In the genomic region with DNA sequence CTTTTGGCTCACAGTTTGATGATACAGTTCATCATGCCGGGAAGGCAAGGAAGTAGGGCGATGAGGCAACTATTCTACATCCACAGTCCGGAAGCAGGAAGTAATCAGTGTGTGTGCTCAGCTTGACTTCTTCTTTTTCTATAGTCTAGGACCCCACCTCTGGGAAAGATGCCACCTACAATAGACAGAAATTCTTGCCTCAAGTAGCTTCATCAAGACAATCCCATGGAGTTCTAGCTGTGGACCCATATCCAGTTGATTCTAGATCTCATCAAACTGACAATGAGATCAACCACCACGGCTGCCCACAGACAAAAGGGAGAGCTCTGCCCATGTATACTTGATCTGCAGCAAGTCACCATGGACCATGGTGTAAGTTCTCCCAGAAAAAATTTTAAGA, we compare ENCODE assay signal across 27 mouse cellular contexts. TPM values are rescaled to one million over a fixed set of nuclear protein-coding genes. Genes with fewer than 3 reads are reported as not detected.
DNase-seq lines count a peak whose midpoint lies in the region; ATAC-seq lines count a peak whose summit lies in the region.
"Had no signal": no experiment of that assay in that cellular context is flagged by ENCODE, and none has a peak within 500 bp of the region (broad histone marks: within the 10 kb centered on the region; RNA-seq: fewer than 3 reads in every experiment).

No protein-coding gene starts in this region.

- no peak overlapping the region for H3K27ac ChIP-seq in forebrain, embryonic 12.5 days
- H3K27ac ChIP-seq: embryonic facial prominence, embryonic 10.5 days; embryonic facial prominence, embryonic 12.5 days had no signal

- H3K36me3 ChIP-seq in forebrain, embryonic 12.5 days (replicated peaks), result no peaks in the 10 kb centered on the region
- H3K36me3 ChIP-seq: embryonic facial prominence, embryonic 10.5 days; embryonic facial prominence, embryonic 12.5 days; G1E had no signal

- no peak overlapping the region for H3K9ac ChIP-seq in forebrain, embryonic 12.5 days
- H3K9ac ChIP-seq: embryonic facial prominence, embryonic 12.5 days had no signal

- ATAC-seq in megakaryocyte-erythroid progenitor cell, adult 5-6 weeks (replicated peaks; ENCODE audit: low FRiP score, low TSS enrichment, poor library complexity, severe bottlenecking), result no peak
- no peak for ATAC-seq in forebrain, embryonic 12.5 days (ENCODE audit: low FRiP score)
- ATAC-seq: activated CD4-positive, CD25-positive, alpha-beta regulatory T cell, adult 4 months; CD4-positive, CD25-positive, alpha-beta regulatory T cell, adult 4 months; forebrain, embryonic 14.5 days; forebrain, embryonic 16.5 days; Patski had no signal

- peak; percentile 11 for DNase-seq in heart, adult 11 months
- no peak for DNase-seq in heart, adult 8-10 months (ENCODE audit: low spot score)
- DNase-seq in R1 (ENCODE audit: low read depth, low spot score), result peak; percentile 79
- DNase-seq: adrenal gland, adult 8-10 months; adrenal gland, postnatal 14 days; adrenal gland, postnatal 36 days; B cell, adult 2 months; cerebellum, adult 11-12 months; cerebellum, adult 2 months; cerebellum, adult 9-10 months; cerebellum, postnatal 10 days; cerebellum, postnatal 25 days had no signal

- WGBS in forebrain, embryonic 12.5 days, result 95% methylated on average over 4 of the region's 4 CpGs

- H3K4me2 ChIP-seq in forebrain, embryonic 12.5 days, result no peak overlapping the region
- H3K4me2 ChIP-seq: embryonic facial prominence, embryonic 12.5 days had no signal

- no peak overlapping the region for H3K4me3 ChIP-seq in forebrain, embryonic 12.5 days (replicated peaks)
- H3K4me3 ChIP-seq: embryonic facial prominence, embryonic 10.5 days; embryonic facial prominence, embryonic 12.5 days had no signal

- no peaks in the 10 kb centered on the region for H3K27me3 ChIP-seq in forebrain, embryonic 12.5 days
- H3K27me3 ChIP-seq: CH12.LX; embryonic facial prominence, embryonic 12.5 days; Patski had no signal

- no peaks in the 10 kb centered on the region for H3K9me3 ChIP-seq in forebrain, embryonic 12.5 days
- H3K9me3 ChIP-seq: embryonic facial prominence, embryonic 10.5 days; embryonic facial prominence, embryonic 12.5 days; G1E had no signal

- peaks cover 2% of the 10 kb centered on the region; the same call in 1 of the 2 replicates for H3K4me1 ChIP-seq in forebrain, embryonic 12.5 days
- H3K4me1 ChIP-seq: embryonic facial prominence, embryonic 10.5 days; embryonic facial prominence, embryonic 12.5 days had no signal

RNA-seq across cellular contexts. Expression of gene Pabpc6, which starts 32.5 kb away (rescaled TPM):
- total RNA-seq in heart, adult 8-10 months (2022), result not detected
- not detected in 2 replicates for total RNA-seq in megakaryocyte-erythroid progenitor cell, adult 5-6 weeks (2014; fragmentation: Nextera tagmentation)
- total RNA-seq in megakaryocyte-erythroid progenitor cell, adult 5-6 weeks (2017), result not detected in 2 replicates
- polyA plus RNA-seq in forebrain, embryonic 12.5 days (2016; fragmentation: Nextera tagmentation; extraction: Ambion mirVana), result not detected in 2 replicates
- total RNA-seq: adrenal gland, adult 18-20 months; adrenal gland, adult 8-10 months; adrenal gland, postnatal 14 days; adrenal gland, postnatal 36 days; CH12.LX had no signal
- polyA plus RNA-seq: activated CD4-positive, CD25-positive, alpha-beta regulatory T cell, adult 4 months; CD4-positive, CD25-positive, alpha-beta regulatory T cell, adult 4 months; cerebellum, adult 2 months; cortical plate, adult 2 months; embryonic facial prominence, embryonic 10.5 days; embryonic facial prominence, embryonic 12.5 days; embryonic facial prominence, embryonic 14.5 days; forebrain, embryonic 11.5 days; forebrain, embryonic 14.5 days; forebrain, embryonic 16.5 days; G1E; Patski had no signal
